Mouse (Mus musculus): Measurements from ENCODE around the gene Olfr1356.
"Not testable (repeated sequence)": the region's sequence is repeated elsewhere in the genome, so short reads cannot be mapped to it uniquely, and the experiment has no call there.

Olfr1356 gene

DNA sequence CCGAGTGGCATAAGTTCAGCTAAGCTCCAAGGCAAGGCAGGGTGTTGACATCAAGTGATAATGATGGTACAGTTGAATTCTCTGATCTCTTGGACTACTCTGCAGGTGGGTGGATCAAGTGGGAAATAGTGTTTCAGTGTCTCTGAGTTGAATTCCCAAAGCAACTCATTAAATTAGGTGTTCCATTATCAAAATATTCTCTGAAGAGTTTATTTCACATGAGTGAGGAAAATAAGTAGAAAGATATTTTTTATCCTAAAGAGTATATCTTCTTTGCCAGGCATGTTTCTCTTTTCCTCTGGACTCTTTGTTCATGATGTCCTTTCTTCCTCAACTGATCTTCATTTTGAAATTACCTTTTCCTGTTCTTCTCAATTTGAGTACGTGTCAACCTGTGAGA lies at the start of gene Olfr1356:
Olfr1356 (minus strand) TSS at position 101 of the 400 bp plus-strand sequence.
- no peak for DNase-seq

DNA sequence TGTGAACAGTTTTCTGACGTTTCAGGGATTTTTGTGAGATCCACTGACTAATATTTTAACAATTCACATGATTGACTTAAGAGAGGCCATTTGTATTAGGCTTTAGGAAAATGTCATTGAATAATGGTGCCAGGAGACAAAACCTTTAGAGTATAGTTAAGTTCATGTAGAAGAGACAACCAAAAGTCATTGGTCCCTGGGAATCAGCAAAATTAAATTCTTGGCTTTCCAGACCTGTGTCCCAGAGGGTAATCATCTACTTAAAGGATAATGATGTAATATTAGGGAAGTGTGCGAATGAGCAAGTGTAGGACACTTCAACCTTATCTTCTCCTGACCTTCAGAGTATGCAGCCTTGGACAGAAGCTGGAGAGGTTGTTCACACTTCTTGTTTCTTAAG lies 23.3 kb upstream of the Olfr1356 start, which contains the start of gene Olfr1355:
Olfr1355 (plus strand) TSS at position 301 of the 400 bp plus-strand sequence.
- DNase-seq = no peak

DNA sequence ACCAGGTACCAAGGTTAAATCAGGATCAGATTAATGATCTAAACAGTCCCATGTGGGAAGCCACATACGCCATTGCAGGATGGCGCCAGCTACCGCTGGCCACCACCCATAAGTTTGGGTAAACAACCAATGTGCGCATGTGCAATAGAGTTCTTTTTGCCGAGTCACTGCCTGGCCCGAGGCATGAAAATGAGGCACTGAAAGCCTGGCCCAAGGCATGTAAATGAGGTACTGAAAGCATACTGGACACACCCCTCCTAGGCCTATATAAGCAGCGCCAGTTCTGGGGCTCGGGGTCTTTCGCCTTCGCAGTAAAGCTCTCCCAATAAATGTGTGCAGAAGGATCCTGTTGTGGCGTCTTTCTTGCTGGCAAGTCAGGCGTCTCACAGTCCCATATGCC lies 11.5 kb downstream of the Olfr1356 start:
- not testable (repeated sequence) for DNase-seq

DNA sequence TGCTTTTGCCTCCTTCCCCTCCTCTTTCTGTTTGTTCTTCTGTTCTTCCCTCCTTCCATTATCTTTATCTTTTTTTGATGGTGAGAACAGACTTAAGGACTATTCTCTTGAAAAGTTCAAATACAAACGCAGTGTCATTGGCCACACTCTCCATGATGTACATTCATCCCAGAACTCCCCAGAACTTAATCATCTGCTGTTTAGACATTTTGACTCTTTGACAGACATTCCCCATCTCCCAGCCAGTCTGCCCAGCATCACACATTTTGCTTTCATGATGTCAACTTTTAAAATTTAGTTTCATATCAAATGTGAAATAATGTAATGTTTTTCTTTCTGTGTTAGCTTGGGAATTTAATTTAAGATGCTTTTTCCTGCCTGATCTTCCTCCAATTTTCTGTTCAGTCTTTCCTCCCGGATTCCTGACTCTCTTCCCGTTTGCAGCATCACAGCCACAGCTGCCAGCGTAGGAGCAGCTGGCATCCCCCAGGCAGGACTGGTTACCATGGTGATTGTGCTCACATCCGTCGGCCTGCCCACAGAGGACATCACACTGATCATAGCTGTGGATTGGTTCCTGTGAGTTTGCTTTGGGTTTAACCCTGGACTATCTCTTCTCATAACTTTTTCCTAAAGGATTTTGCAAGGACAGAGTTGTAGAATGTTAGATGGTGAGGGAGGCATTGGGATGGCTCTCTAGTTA lies 39.5 kb downstream of the Olfr1356 start:
- no peak for DNase-seq

DNA sequence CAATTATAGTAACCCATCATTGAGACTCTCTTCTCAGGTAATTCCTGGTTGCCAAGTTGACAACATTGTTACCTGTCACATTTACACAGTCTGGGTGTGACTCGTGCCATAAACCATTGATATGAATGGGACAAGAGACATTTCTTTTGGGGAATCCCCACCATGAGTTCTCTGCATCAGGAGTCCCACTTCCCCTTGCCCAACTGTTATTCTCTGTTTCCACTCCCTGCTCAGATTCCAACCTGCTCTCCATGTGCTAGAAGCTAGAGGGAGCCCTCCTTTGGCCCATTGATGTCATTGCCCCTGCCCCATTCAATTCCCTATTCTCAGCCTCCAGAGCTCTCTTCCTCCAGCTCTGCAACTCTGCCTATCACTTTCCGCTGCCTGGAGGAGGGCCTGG lies 50.5 kb downstream of the Olfr1356 start:
- DNase-seq = no peak
